Mouse (Mus musculus): Measurements from ENCODE around the gene Dennd1c. TPM values are rescaled to one million over a fixed set of nuclear protein-coding genes. Genes with fewer than 3 reads are reported as not detected.

Gene Dennd1c
- polyA plus RNA-seq, 1 experiment = 145 TPM

DNA sequence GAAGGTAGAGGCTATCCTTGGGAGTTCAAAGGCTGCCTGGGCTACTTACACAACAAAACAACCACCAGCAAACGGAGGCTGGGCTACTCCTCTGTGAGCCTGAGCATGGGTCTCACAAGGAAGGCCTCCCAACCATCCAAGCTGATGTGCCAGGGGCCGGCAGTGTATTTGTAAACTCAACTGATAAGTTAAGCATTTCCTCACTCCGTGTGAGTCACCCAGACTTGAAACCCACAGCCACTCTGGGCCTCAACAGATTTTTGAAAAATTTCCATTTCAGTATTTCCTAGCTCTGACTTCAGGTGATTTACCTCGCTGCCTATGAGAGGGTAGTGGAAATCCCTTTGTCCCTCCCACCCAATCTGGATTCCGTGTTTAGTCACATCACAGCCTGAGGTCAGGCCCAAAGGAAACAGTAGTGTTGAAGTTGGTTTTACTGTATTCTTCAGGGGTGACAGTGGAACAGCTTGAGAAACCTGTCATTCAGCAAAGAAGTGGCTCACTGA lies 30.4 kb upstream of the Dennd1c start:
- H3K27ac ChIP-seq (ENCODE audit: insufficient read depth, low read depth, low read length) = no peak overlapping the region
- TF ChIP-seq POLR2A (IDR thresholded peaks at IDR 0.05; ENCODE audit: borderline replicate concordance, low read depth, low read length) (no peak), CTCF (IDR thresholded peaks at IDR 0.05; ENCODE audit: low read depth, low read length) (no peak)
- H3K4me1 ChIP-seq (ENCODE audit: control insufficient read depth, insufficient read depth, low read length) = peaks cover 68% of the 10 kb centered on the region
- no peak overlapping the region for H3K4me3 ChIP-seq (ENCODE audit: insufficient read depth, low read length)

DNA sequence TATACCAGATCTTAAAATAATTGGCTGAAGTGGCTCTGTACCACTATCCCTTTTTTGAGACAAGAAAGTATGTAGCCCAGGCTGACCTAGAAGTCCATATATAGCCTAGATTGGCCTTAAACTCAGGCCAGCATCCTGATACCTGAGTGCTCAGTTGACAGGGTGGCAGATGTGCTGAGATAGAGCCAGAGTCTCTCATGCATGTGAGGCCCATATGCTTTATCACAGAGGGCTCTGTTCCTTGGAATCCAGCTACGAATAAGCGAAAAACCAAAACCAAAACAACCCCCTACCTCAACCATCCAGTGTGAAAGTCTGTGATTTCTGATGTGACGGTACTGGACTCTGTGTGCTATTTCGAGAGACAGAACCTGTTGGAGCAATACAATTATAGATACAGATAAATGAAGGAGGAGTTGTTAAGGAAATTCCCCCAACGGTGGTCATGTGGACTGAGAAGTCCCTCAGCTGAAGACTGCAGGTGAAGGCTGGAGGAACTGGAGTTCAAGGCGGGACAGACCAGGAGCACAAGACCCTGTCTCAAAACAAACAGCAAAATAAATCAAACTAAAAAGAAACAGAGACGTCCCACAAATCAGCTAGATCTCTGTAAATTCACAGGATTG lies 29.8 kb upstream of the Dennd1c start:
- no peak overlapping the region for H3K27ac ChIP-seq (ENCODE audit: insufficient read depth, low read depth, low read length)
- no peak for TF ChIP-seq CTCF (IDR thresholded peaks at IDR 0.05; ENCODE audit: low read depth, low read length)
- TF ChIP-seq POLR2A (IDR thresholded peaks at IDR 0.05; ENCODE audit: borderline replicate concordance, low read depth, low read length) = no peak
- no peak overlapping the region for H3K4me3 ChIP-seq (ENCODE audit: insufficient read depth, low read length)
- peaks cover 68% of the 10 kb centered on the region for H3K4me1 ChIP-seq (ENCODE audit: control insufficient read depth, insufficient read depth, low read length)

DNA sequence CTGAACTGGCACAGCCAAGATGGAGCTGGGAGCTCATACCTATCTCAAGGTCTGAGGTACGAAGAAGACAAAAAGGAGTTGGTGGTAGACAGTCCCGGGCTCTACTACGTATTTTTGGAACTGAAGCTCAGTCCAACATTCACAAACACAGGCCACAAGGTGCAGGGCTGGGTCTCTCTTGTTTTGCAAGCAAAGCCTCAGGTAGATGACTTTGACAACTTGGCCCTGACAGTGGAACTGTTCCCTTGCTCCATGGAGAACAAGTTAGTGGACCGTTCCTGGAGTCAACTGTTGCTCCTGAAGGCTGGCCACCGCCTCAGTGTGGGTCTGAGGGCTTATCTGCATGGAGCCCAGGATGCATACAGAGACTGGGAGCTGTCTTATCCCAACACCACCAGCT lies 28.8 kb upstream of the Dennd1c start:
- Histone ChIP-seq H3K4me3 (ENCODE audit: insufficient read depth, low read length) (peak overlapping the region; percentile 19), H3K27ac (ENCODE audit: insufficient read depth, low read depth, low read length) (no peak overlapping the region), H3K4me1 (ENCODE audit: control insufficient read depth, insufficient read depth, low read length) (peaks cover 65% of the 10 kb centered on the region)
- no peak for TF ChIP-seq POLR2A (IDR thresholded peaks at IDR 0.05; ENCODE audit: borderline replicate concordance, low read depth, low read length)
- TF ChIP-seq CTCF (IDR thresholded peaks at IDR 0.05; ENCODE audit: low read depth, low read length) = no peak

DNA sequence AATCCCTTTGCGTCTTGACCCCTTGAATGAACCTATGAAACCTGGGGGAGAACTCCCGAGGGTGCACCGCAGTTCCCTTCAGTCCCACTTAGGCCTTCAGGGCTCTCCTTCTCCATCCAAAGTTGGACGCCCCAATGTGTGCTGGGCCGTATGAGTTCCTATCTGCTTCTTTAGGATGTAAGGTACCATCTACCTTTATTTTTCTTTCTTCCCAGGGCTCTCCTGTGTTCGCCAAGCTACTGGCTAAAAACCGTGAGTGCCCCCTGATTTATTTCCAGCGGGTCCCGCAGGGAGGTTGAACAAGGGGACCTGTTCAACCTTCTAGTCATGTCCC lies 27.7 kb upstream of the Dennd1c start:
- peak overlapping the region; percentile 19; the same call in 1 of the 2 replicates for H3K27ac ChIP-seq (ENCODE audit: insufficient read depth, low read depth, low read length)
- peak overlapping the region; percentile 71 for H3K4me3 ChIP-seq (ENCODE audit: insufficient read depth, low read length)
- peaks cover 55% of the 10 kb centered on the region for H3K4me1 ChIP-seq (ENCODE audit: control insufficient read depth, insufficient read depth, low read length)
- TF ChIP-seq CTCF (IDR thresholded peaks at IDR 0.05; ENCODE audit: low read depth, low read length) (no peak), POLR2A (IDR thresholded peaks at IDR 0.05; ENCODE audit: borderline replicate concordance, low read depth, low read length) (no peak)

DNA sequence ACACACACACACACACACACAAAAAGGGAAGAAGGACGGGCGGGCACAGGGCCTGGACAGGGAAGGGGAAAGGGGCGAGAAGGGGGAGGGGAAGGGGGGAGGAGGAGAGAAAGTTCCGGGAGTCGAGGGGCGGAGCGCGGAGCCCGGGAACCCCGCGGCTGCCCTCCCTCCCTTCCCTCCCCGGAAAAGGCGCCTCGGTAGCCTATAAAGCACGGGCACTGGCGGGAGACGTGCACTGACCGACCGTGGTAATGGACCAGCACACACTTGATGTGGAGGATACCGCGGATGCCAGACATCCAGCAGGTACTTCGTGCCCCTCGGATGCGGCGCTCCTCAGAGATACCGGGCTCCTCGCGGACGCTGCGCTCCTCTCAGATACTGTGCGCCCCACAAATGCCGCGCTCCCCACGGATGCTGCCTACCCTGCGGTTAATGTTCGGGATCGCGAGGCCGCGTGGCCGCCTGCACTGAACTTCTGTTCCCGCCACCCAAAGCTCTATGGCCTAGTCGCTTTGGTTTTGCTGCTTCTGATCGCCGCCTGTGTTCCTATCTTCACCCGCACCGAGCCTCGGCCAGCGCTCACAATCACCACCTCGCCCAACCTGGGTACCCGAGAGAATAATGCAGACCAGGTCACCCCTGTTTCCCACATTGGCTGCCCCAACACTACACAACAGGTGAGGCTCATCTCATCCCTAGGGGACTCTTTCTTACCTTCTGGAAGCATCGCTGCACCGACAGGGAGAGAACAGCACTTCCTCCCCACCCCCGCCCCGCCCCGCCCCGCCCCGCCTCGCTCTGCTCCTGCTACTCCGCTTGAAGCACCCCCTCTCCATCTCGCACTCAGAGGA lies 27.1 kb upstream of the Dennd1c start, which contains the start of gene Tnfsf9:
Tnfsf9 (plus strand) TSS at position 145 of the 854 bp plus-strand sequence.
- H3K27ac ChIP-seq (ENCODE audit: insufficient read depth, low read depth, low read length) = peak within 1 kb of the TSS; percentile 83
- TF ChIP-seq CTCF (IDR thresholded peaks at IDR 0.05; ENCODE audit: low read depth, low read length) (no peak), POLR2A (IDR thresholded peaks at IDR 0.05; ENCODE audit: borderline replicate concordance, low read depth, low read length) (no peak)
- H3K4me3 ChIP-seq (ENCODE audit: insufficient read depth, low read length) = peak within 1 kb of the TSS; percentile 71
- peaks cover 53% of the 10 kb centered on the region for H3K4me1 ChIP-seq (ENCODE audit: control insufficient read depth, insufficient read depth, low read length)

DNA sequence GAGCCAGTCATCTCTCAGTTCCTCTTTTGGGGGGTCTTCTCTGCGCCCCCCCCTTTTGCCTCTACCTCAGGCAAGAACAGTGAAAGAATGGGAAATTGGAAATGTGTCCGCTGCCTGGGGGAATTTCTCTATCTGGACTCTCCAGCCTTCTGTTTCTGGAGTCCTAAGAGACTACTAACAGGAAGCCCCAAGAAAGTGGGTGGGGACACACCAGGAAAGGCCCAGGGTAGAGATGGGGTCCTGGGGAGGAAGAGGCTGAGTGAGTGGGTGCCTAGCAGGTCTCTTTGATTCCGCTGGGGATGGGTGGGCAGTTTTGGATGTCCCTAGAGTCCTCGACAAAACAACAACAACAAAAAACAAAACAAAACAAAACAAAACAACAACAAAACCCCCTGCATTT lies 26.2 kb upstream of the Dennd1c start:
- peak overlapping the region; percentile 83 for H3K27ac ChIP-seq (ENCODE audit: insufficient read depth, low read depth, low read length)
- H3K4me3 ChIP-seq (ENCODE audit: insufficient read depth, low read length) = peak overlapping the region; percentile 71
- peaks cover 58% of the 10 kb centered on the region for H3K4me1 ChIP-seq (ENCODE audit: control insufficient read depth, insufficient read depth, low read length)
- TF ChIP-seq POLR2A (IDR thresholded peaks at IDR 0.05; ENCODE audit: borderline replicate concordance, low read depth, low read length) (no peak), CTCF (IDR thresholded peaks at IDR 0.05; ENCODE audit: low read depth, low read length) (no peak)

DNA sequence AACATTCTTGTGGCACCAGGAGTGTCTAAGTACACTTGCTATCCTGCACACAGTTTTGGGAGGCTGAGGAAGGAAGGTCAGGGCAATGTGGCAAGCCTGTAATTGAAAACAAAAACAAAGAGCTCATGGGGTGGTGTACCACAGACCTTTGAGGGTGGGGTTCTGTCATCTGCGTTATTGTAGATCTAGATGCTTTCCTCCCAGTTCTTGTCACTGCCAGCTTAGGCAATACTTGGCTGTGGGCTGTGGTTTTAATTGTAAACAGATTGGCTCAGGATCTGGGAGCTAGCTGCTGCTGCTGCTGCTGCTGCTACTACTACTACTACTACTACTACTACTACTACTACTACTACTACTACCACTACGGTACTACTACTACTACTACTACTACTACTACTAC lies 24.0 kb upstream of the Dennd1c start:
- Histone ChIP-seq H3K27ac (ENCODE audit: insufficient read depth, low read depth, low read length) (no peak overlapping the region), H3K4me3 (ENCODE audit: insufficient read depth, low read length) (no peak overlapping the region), H3K4me1 (ENCODE audit: control insufficient read depth, insufficient read depth, low read length) (peaks cover 57% of the 10 kb centered on the region)
- TF ChIP-seq CTCF (IDR thresholded peaks at IDR 0.05; ENCODE audit: low read depth, low read length) (no peak), POLR2A (IDR thresholded peaks at IDR 0.05; ENCODE audit: borderline replicate concordance, low read depth, low read length) (no peak)

DNA sequence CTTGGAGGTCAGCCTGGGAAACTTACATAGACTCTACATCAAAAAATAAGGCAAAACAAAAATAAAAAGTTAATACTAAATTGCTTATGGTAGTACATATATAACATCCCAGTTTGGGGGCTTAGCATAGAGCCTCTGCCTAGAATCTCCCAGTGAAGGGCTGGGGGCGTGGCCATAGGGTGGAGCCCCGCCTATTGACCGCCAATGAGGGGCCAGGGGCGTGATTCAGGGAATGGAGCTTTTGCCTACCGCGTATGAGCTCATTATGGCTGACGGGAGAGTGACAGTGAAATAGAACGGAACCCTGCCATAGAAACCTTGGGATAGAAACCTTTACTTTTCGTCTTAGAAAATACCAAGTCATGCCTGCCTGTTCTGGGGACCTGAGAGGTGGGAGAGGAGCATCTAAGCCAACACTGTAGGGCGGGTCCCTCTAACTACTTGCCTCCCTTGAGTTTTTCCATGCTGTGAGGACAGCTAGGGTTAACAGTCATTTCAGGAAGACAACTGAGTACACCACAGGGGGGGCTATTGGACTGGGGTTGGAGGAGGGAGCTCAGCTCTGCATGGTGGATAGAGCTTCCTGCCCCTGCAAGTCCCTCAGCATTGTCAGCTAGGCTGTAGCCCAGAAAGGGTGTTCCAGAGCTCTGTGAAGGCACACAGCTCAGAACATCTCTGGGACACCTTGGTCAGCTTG lies 21.5 kb upstream of the Dennd1c start:
- peaks cover 47% of the 10 kb centered on the region for H3K4me1 ChIP-seq (ENCODE audit: control insufficient read depth, insufficient read depth, low read length)
- no peak overlapping the region for H3K27ac ChIP-seq (ENCODE audit: insufficient read depth, low read depth, low read length)
- no peak for TF ChIP-seq CTCF (IDR thresholded peaks at IDR 0.05; ENCODE audit: low read depth, low read length)
- no peak for TF ChIP-seq POLR2A (IDR thresholded peaks at IDR 0.05; ENCODE audit: borderline replicate concordance, low read depth, low read length)
- H3K4me3 ChIP-seq (ENCODE audit: insufficient read depth, low read length) = no peak overlapping the region

DNA sequence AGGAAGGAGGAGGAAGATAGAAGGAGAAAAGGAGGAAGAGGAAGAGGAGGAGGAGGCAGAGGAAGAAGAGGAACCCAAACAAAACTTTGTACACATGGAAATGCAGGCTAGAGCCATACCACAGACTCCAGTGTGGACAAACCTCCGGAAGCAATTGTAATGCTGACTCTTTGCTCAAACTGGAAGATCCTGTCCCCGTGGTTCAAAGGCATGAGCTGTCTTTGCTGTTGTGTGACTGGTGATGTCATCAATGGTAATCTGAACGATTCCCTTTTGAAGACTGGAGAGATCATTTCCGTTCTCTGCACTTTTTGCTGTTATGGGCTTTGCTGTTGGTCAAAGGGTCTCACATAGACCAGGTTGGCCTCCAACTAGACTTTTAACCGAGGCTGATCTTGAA lies 20.0 kb upstream of the Dennd1c start:
- TF ChIP-seq POLR2A (IDR thresholded peaks at IDR 0.05; ENCODE audit: borderline replicate concordance, low read depth, low read length) (no peak), CTCF (IDR thresholded peaks at IDR 0.05; ENCODE audit: low read depth, low read length) (no peak)
- peaks cover 40% of the 10 kb centered on the region for H3K4me1 ChIP-seq (ENCODE audit: control insufficient read depth, insufficient read depth, low read length)
- no peak overlapping the region for H3K4me3 ChIP-seq (ENCODE audit: insufficient read depth, low read length)
- H3K27ac ChIP-seq (ENCODE audit: insufficient read depth, low read depth, low read length) = peak overlapping the region; percentile 63
